Mouse (Mus musculus) cortical plate, adult 2 months (tissue): ENCODE results near the gene Kif27.

ENCODE experiments used
- CTCF ChIP-seq: fragments of 200-500 bp; IDR thresholded peaks from 2 replicates; pipeline ENCODE4 v1.5.1; 2011; ENCODE audit warnings: mild to moderate bottlenecking, control low read depth, low read length; ENCODE audit not compliant: insufficient read depth; ENCODE audit errors: extremely low read depth
- POLR2A ChIP-seq: fragments of 200-500 bp; IDR thresholded peaks from 2 replicates; pipeline ENCODE4 v1.6.1; 2011; ENCODE audit warnings: mild to moderate bottlenecking, low read length, control low read depth; ENCODE audit not compliant: insufficient read depth; ENCODE audit errors: extremely low read depth

DNA sequence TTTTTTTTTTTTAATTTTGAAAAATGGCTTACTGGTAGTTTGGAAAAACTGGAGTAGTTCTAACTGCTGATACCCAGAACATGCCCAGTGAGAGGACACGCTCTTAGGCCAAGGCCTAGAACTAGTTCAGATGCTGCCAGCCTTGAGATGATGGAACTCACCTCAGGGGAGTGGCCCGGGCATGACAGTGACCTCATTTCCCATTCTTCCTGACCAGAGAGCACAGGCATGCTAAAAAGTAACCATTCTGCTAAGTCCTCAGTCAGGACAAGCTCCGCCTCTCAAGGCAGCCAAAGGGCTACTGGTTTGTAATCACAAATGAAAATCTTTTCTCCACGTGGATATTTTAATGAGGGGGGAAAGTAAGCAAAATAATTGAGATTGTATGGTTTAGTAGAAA lies 77.0 kb downstream of the Kif27 start:
- no peak for TF ChIP-seq POLR2A
- no peak for TF ChIP-seq CTCF
